Mouse (Mus musculus): ENCODE measurements around the gene Pde7b. TPM values are rescaled to one million over a fixed set of nuclear protein-coding genes. Genes with fewer than 3 reads are reported as not detected.

Gene Pde7b
- polyA plus RNA-seq, 1 experiment, result 9.5 TPM

DNA sequence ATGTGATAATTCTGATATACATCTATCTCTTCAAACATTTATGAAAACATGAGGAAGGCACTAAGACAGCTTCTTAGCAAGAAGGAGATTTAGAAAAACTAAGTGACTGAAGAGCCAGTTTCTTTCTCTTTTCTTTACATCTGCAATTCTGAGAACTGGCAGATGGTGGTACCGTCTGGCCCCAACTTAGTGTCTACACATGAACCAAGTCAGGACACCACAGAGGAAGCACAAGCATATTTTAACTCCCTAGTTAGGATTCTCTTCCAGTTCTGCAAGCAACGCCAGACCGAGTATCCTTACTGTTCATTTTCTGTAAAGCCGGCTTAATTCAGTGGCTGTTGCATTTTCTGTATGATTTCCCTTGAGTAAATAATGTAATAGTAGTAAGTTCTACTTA lies 138.9 kb downstream of the Pde7b start:
- H3K27ac ChIP-seq (ENCODE audit: insufficient read depth, low read depth, low read length), result no peak overlapping the region
- 93% methylated on average over 4 of the region's 4 CpGs for WGBS
- no peak for DNase-seq
- no peak overlapping the region for H3K4me3 ChIP-seq (ENCODE audit: insufficient read depth, low read depth, low read length)
- no peaks in the 10 kb centered on the region; the same call in 1 of the 2 replicates for H3K4me1 ChIP-seq (ENCODE audit: control insufficient read depth, insufficient read depth, low read length)
- H3K27me3 ChIP-seq (replicated peaks; ENCODE audit: control insufficient read depth, insufficient read depth, low read length), result no peaks in the 10 kb centered on the region; the same call in 1 of the 2 replicates
- no peak for TF ChIP-seq CTCF (conservative IDR thresholded peaks at IDR 0.05; ENCODE audit: insufficient read depth, insufficient read length, low read depth, low read length)
- no peak for TF ChIP-seq POLR2A (IDR thresholded peaks at IDR 0.05; ENCODE audit: low read depth, low read length)
- no peaks in the 10 kb centered on the region for H3K36me3 ChIP-seq (ENCODE audit: control insufficient read depth, insufficient read depth, low read length)

DNA sequence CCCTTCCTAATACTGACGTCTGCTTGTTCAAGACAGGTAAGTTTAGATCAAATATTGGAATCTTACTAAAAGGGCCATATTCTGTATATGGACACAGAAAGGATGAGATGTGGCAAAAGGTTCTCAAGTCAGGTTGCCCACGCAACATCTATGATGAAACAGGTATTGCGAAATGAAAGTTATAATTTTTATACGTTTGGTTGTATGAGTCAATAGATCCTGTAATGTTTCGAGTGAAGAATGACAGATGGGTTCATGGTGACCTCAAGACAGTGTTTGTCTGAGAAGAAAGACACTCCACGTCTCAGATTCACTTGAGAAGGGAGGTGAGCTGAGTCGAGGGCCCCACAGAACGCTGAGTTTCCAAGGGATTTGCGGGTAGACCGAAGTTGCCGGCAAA lies 149.9 kb downstream of the Pde7b start:
- Histone ChIP-seq H3K36me3 (ENCODE audit: control insufficient read depth, insufficient read depth, low read length) (no peaks in the 10 kb centered on the region), H3K27ac (ENCODE audit: insufficient read depth, low read depth, low read length) (no peak overlapping the region), H3K4me1 (ENCODE audit: control insufficient read depth, insufficient read depth, low read length) (peaks cover under 1% of the 10 kb centered on the region; the same call in 1 of the 2 replicates), H3K4me3 (ENCODE audit: insufficient read depth, low read depth, low read length) (no peak overlapping the region), H3K27me3 (replicated peaks; ENCODE audit: control insufficient read depth, insufficient read depth, low read length) (no peaks in the 10 kb centered on the region)
- no peak for DNase-seq
- no peak for TF ChIP-seq CTCF (conservative IDR thresholded peaks at IDR 0.05; ENCODE audit: insufficient read depth, insufficient read length, low read depth, low read length)
- TF ChIP-seq POLR2A (IDR thresholded peaks at IDR 0.05; ENCODE audit: low read depth, low read length), result no peak
- 96% methylated on average over 11 of the region's 11 CpGs for WGBS

DNA sequence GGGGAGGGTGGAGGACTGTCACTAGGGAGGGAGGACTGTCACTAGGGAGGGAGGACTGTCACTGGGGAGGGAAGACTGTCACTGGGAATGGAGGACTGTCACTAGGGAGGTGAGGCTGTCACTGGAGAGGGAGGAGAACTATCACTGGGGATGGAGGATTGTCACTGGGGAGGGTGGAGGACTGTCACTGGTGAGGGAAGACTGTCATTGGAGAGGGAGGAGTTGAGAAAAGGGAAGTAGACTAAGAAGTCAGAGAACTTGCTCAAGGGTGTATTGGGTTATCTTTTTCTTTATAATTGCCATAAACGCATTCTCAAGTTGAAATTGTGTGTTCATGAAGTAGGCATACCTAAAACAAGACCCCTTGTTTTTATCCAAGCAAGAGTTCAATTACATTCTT lies 150.5 kb downstream of the Pde7b start:
- no peaks in the 10 kb centered on the region for H3K27me3 ChIP-seq (replicated peaks; ENCODE audit: control insufficient read depth, insufficient read depth, low read length)
- 100% methylated on average over 1 of the region's 1 CpGs for WGBS
- TF ChIP-seq POLR2A (IDR thresholded peaks at IDR 0.05; ENCODE audit: low read depth, low read length) (no peak), CTCF (conservative IDR thresholded peaks at IDR 0.05; ENCODE audit: insufficient read depth, insufficient read length, low read depth, low read length) (no peak)
- no peak for DNase-seq
- no peak overlapping the region for H3K27ac ChIP-seq (ENCODE audit: insufficient read depth, low read depth, low read length)
- H3K4me3 ChIP-seq (ENCODE audit: insufficient read depth, low read depth, low read length), result no peak overlapping the region
- H3K4me1 ChIP-seq (ENCODE audit: control insufficient read depth, insufficient read depth, low read length), result no peaks in the 10 kb centered on the region
- no peaks in the 10 kb centered on the region for H3K36me3 ChIP-seq (ENCODE audit: control insufficient read depth, insufficient read depth, low read length)

DNA sequence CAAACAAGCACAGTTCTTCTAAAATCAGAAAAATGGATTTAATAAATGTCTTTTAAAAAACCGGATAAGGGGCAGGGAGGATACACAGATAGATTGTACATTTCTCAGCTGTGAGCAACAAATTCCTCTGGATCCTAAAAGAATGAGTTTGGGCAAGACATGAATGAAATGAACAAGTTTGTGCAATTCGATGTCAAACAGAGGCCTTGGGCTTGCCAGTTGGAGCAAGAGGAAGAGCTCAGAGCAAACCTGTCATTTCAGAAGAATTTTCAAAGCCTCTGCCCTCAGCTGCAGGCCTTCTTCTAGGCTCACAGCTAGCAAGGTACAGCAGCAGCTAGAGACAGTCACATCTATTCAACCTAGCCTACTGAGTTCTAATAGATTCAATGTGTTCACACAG lies 153.4 kb downstream of the Pde7b start:
- TF ChIP-seq POLR2A (IDR thresholded peaks at IDR 0.05; ENCODE audit: low read depth, low read length), result no peak
- no peak for TF ChIP-seq CTCF (conservative IDR thresholded peaks at IDR 0.05; ENCODE audit: insufficient read depth, insufficient read length, low read depth, low read length)
- Histone ChIP-seq H3K4me3 (ENCODE audit: insufficient read depth, low read depth, low read length) (no peak overlapping the region), H3K4me1 (ENCODE audit: control insufficient read depth, insufficient read depth, low read length) (0 out of 2 replicates have a peak, but pooled peaks cover 3% of the 10 kb centered on the region), H3K27me3 (replicated peaks; ENCODE audit: control insufficient read depth, insufficient read depth, low read length) (no peaks in the 10 kb centered on the region), H3K27ac (ENCODE audit: insufficient read depth, low read depth, low read length) (no peak overlapping the region; the same call in 1 of the 2 replicates), H3K36me3 (ENCODE audit: control insufficient read depth, insufficient read depth, low read length) (no peaks in the 10 kb centered on the region)
- 80% methylated on average over 2 of the region's 2 CpGs for WGBS
- no peak for DNase-seq

DNA sequence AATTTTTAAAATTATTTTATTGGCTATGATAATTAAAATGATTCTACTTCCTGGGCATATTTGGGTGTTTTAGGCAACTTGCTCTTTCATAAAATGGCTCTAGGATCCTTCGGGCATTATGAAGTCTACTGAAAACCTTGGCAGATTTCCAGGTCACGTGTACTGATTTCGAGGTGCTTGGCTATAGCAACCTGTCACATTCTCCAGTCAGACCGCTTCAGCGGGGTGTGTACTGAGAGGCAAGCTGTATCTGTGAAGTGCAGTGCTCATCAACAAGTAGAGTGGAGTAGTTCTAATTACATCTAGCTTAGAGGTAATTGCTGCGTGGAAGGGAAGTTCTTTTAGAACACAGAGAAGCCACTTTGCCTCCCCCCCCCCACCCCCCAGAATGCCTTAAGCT lies 156.2 kb downstream of the Pde7b start:
- H3K4me3 ChIP-seq (ENCODE audit: insufficient read depth, low read depth, low read length), result no peak overlapping the region
- DNase-seq, result peak; percentile 50
- no peaks in the 10 kb centered on the region for H3K27me3 ChIP-seq (replicated peaks; ENCODE audit: control insufficient read depth, insufficient read depth, low read length)
- WGBS, result 49% methylated on average over 6 of the region's 6 CpGs
- H3K36me3 ChIP-seq (ENCODE audit: control insufficient read depth, insufficient read depth, low read length), result no peaks in the 10 kb centered on the region
- H3K4me1 ChIP-seq (ENCODE audit: control insufficient read depth, insufficient read depth, low read length), result 0 out of 2 replicates have a peak, but pooled peaks cover 3% of the 10 kb centered on the region
- no peak overlapping the region for H3K27ac ChIP-seq (ENCODE audit: insufficient read depth, low read depth, low read length)
- no peak for TF ChIP-seq POLR2A (IDR thresholded peaks at IDR 0.05; ENCODE audit: low read depth, low read length)
- no peak for TF ChIP-seq CTCF (conservative IDR thresholded peaks at IDR 0.05; ENCODE audit: insufficient read depth, insufficient read length, low read depth, low read length)

DNA sequence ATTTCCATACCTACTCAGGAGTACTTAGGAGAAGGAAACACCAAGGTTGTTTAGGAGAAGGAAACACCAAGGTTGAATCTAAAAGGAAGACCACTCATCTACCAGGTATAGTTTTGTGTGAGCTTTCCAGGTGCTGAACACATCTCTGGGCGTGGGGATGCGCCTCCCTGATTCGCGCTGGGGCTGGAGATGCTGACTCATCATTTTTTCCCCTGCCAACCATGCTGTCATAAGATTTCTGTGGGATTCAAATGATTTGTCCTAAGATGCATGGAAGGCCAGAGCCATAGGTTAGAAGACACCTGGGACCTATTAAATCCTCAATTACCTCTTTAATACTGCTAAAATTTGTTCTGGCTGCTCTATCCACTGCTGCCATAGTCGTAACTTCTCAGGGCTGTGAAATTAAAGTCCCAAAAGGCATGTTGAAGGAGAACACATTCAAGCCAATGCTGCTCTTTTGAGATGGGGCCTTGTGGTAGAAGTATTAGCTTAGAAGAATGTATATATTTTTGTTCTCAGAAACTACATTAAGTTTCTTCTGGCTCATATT lies 157.1 kb downstream of the Pde7b start:
- Histone ChIP-seq H3K27ac (ENCODE audit: insufficient read depth, low read depth, low read length) (no peak overlapping the region), H3K36me3 (ENCODE audit: control insufficient read depth, insufficient read depth, low read length) (no peaks in the 10 kb centered on the region), H3K4me1 (ENCODE audit: control insufficient read depth, insufficient read depth, low read length) (0 out of 2 replicates have a peak, but pooled peaks cover 3% of the 10 kb centered on the region), H3K27me3 (replicated peaks; ENCODE audit: control insufficient read depth, insufficient read depth, low read length) (no peaks in the 10 kb centered on the region), H3K4me3 (ENCODE audit: insufficient read depth, low read depth, low read length) (no peak overlapping the region)
- 97% methylated on average over 5 of the region's 5 CpGs for WGBS
- DNase-seq, result no peak
- TF ChIP-seq POLR2A (IDR thresholded peaks at IDR 0.05; ENCODE audit: low read depth, low read length), result no peak
- TF ChIP-seq CTCF (conservative IDR thresholded peaks at IDR 0.05; ENCODE audit: insufficient read depth, insufficient read length, low read depth, low read length), result no peak

DNA sequence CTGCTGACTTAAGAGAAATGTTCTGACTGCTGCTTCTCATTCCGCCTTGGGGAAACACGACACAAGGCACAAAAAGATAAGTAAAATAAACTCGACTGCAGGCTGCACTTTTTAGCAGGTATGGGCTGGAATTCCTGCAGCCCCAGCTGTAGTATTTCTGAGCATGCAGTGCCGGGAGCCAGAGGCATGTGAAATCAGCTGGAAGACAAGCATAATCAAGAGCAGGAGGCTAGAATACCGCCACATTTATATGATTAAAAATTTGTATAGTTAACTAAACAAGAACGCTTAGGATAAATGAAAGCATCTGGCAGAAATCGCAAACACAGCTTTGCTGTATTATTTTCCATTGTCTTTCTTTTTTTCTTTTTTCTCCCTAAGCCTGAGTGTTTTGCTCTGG lies 168.4 kb downstream of the Pde7b start:
- no peak overlapping the region for H3K4me3 ChIP-seq (ENCODE audit: insufficient read depth, low read depth, low read length)
- no peak overlapping the region for H3K27ac ChIP-seq (ENCODE audit: insufficient read depth, low read depth, low read length)
- WGBS, result 68% methylated on average over 7 of the region's 7 CpGs
- TF ChIP-seq CTCF (conservative IDR thresholded peaks at IDR 0.05; ENCODE audit: insufficient read depth, insufficient read length, low read depth, low read length), result no peak
- no peak for TF ChIP-seq POLR2A (IDR thresholded peaks at IDR 0.05; ENCODE audit: low read depth, low read length)
- H3K4me1 ChIP-seq (ENCODE audit: control insufficient read depth, insufficient read depth, low read length), result no peaks in the 10 kb centered on the region
- no peaks in the 10 kb centered on the region for H3K36me3 ChIP-seq (ENCODE audit: control insufficient read depth, insufficient read depth, low read length)
- DNase-seq, result no peak
- no peaks in the 10 kb centered on the region for H3K27me3 ChIP-seq (replicated peaks; ENCODE audit: control insufficient read depth, insufficient read depth, low read length)
